Mouse (Mus musculus) intestine, postnatal 0 days (tissue): ENCODE results near the gene Nme7. TPM values are rescaled to one million over a fixed set of nuclear protein-coding genes. Genes with fewer than 3 reads are reported as not detected.
A peak's percentile ranks its signal among the peaks of the same experiment; 100 is the strongest.

Experiments
- ATAC-seq: fragments of 200-750 bp; cut with Nextera tagmentation; 2 replicates; pipeline ENCODE4 v1.8.0; 2017; ENCODE audit warnings: mild to moderate bottlenecking, moderate TSS enrichment, moderate library complexity
- H3K27ac ChIP-seq: fragments of 300-500 bp; sonication (generic); 2 replicates; pipeline ENCODE4 v1.5.1; 2014; ENCODE audit warnings: mild to moderate bottlenecking, low read depth, low read length, moderate library complexity
- H3K27me3 ChIP-seq: fragments of 300-500 bp; sonication (generic); replicated peaks from 2 replicates; pipeline ENCODE4 v1.6.1; 2014; ENCODE audit warnings: low read length, mixed read lengths; ENCODE audit not compliant: control insufficient read depth, insufficient read depth
- H3K36me3 ChIP-seq: fragments of 300-500 bp; sonication (generic); 2 replicates; pipeline ENCODE4 v1.6.1; 2014; ENCODE audit warnings: mild to moderate bottlenecking, moderate library complexity; ENCODE audit not compliant: control insufficient read depth, insufficient read depth
- H3K4me1 ChIP-seq: fragments of 300-500 bp; sonication (generic); replicated peaks from 2 replicates; pipeline ENCODE4 v1.6.1; 2014; ENCODE audit warnings: antibody characterized with exemption, low read length, mixed read lengths; ENCODE audit not compliant: control insufficient read depth, insufficient read depth
- H3K4me2 ChIP-seq: fragments of 300-500 bp; sonication (generic); replicated peaks from 2 replicates; pipeline ENCODE4 v1.6.1; 2014; ENCODE audit warnings: low read depth, mild to moderate bottlenecking, moderate library complexity
- H3K4me3 ChIP-seq: fragments of 300-500 bp; sonication (generic); 2 replicates; pipeline ENCODE4 v1.5.1; 2014; ENCODE audit warnings: low read depth, low read length
- H3K9ac ChIP-seq: fragments of 300-500 bp; sonication (generic); 2 replicates; pipeline ENCODE4 v1.6.1; 2014; ENCODE audit warnings: mild to moderate bottlenecking, low read depth, low read length
- H3K9me3 ChIP-seq: fragments of 300-500 bp; sonication (generic); 2 replicates; pipeline ENCODE4 v1.6.1; 2016; ENCODE audit warnings: mixed run types; ENCODE audit not compliant: control insufficient read depth
- CTCF ChIP-seq: sonication (generic); IDR thresholded peaks from 2 replicates; pipeline ENCODE4 v1.5.1; 2016; ENCODE audit warnings: low read depth, mild to moderate bottlenecking, control low read depth, antibody characterized with exemption, moderate library complexity
- WGBS: fragments of 180-500 bp; shearing (Covaris S2); extraction: QIAGEN DNeasy Blood & Tissue Kit; methylation state at CpG from one replicate; pipeline ENCODE4 v1.1.7; 2014; 5-methylcytosine and 5-hydroxymethylcytosine counted together
- polyA plus RNA-seq: library from polyadenylated mRNA; unstranded; fragments of >200 nt; fragmentation: Nextera tagmentation; extraction: Ambion mirVana; gene quantifications from 2 replicates; pipeline ENCODE4 v1.2.1, GENCODE M21; 2015

The Nme7 gene
- polyA plus RNA-seq, 1 experiment from 2014 or later = 18.0 TPM

GRCm38 (mm10) chr1:164456731-164457130 is 152.8 kb downstream of the Nme7 start:
- no peak for ATAC-seq
- WGBS = 4% methylated on average over 8 of the region's 8 CpGs
- no peak for TF ChIP-seq CTCF

GRCm38 (mm10) chr1:164457531-164458244 is 153.8 kb downstream of the Nme7 start:
- peak; percentile 11 for ATAC-seq
- TF ChIP-seq CTCF = no peak

More at GRCm38 (mm10) chr1:164456731-164457130, 152.8 kb downstream of the Nme7 start:
- Histone ChIP-seq H3K27me3 (no peaks in the 10 kb centered on the region), H3K9ac (peak overlapping the region; percentile 96), H3K9me3 (no peaks in the 10 kb centered on the region), H3K27ac (peak overlapping the region; percentile 93), H3K4me1 (peaks cover 9% of the 10 kb centered on the region), H3K36me3 (peaks cover 24% of the 10 kb centered on the region), H3K4me2 (peak overlapping the region; percentile 72), H3K4me3 (peak overlapping the region; percentile 85)

GRCm38 (mm10) chr1:164458245-164458613 is 154.3 kb downstream of the Nme7 start, which contains the start of gene Atp1b1:
Gene Atp1b1, minus strand, starts transcription at chr1:164458355.
- H3K27ac ChIP-seq = peak within 1 kb of the TSS; percentile 93
- peak within 1 kb of the TSS; percentile 85 for H3K4me3 ChIP-seq
- WGBS = under 1% methylated on average over 30 of the region's 35 CpGs
- no peaks in the 10 kb centered on the region for H3K9me3 ChIP-seq
- H3K27me3 ChIP-seq = no peaks in the 10 kb centered on the region
- H3K9ac ChIP-seq = peak within 1 kb of the TSS; percentile 96
- H3K4me2 ChIP-seq = peak within 1 kb of the TSS; percentile 72
- peak; percentile 51 for TF ChIP-seq CTCF
- H3K4me1 ChIP-seq = peaks cover 11% of the 10 kb centered on the region
- H3K36me3 ChIP-seq = peaks cover 10% of the 10 kb centered on the region
- ATAC-seq = peak; percentile 77

More at GRCm38 (mm10) chr1:164457531-164458244, 153.8 kb downstream of the Nme7 start:
- peaks cover 11% of the 10 kb centered on the region for H3K4me1 ChIP-seq
- H3K4me2 ChIP-seq = peak overlapping the region; percentile 72
- H3K4me3 ChIP-seq = peak overlapping the region; percentile 85
- under 1% methylated on average over 72 of the region's 76 CpGs for WGBS
- peak overlapping the region; percentile 93 for H3K27ac ChIP-seq
- H3K27me3 ChIP-seq = no peaks in the 10 kb centered on the region
- H3K9ac ChIP-seq = peak overlapping the region; percentile 96
- H3K36me3 ChIP-seq = peaks cover 15% of the 10 kb centered on the region
- H3K9me3 ChIP-seq = no peaks in the 10 kb centered on the region

- Histone ChIP-seq H3K4me1 (peaks cover 11% of the 10 kb centered on the region), H3K27ac (peak overlapping the region; percentile 93), H3K4me2 (peak overlapping the region; percentile 72), H3K9me3 (no peaks in the 10 kb centered on the region), H3K9ac (peak overlapping the region; percentile 96), H3K36me3 (0 out of 2 replicates have a peak, but pooled peaks cover 6% of the 10 kb centered on the region), H3K27me3 (no peaks in the 10 kb centered on the region), H3K4me3 (peak overlapping the region; percentile 85)
- WGBS = 2% methylated on average over 22 of the region's 22 CpGs
- peak; percentile 78 for ATAC-seq
- no peak; the same call in 1 of the 2 replicates for TF ChIP-seq CTCF
Measured at GRCm38 (mm10) chr1:164458621-164459051, 154.7 kb downstream of the Nme7 start.

DNA sequence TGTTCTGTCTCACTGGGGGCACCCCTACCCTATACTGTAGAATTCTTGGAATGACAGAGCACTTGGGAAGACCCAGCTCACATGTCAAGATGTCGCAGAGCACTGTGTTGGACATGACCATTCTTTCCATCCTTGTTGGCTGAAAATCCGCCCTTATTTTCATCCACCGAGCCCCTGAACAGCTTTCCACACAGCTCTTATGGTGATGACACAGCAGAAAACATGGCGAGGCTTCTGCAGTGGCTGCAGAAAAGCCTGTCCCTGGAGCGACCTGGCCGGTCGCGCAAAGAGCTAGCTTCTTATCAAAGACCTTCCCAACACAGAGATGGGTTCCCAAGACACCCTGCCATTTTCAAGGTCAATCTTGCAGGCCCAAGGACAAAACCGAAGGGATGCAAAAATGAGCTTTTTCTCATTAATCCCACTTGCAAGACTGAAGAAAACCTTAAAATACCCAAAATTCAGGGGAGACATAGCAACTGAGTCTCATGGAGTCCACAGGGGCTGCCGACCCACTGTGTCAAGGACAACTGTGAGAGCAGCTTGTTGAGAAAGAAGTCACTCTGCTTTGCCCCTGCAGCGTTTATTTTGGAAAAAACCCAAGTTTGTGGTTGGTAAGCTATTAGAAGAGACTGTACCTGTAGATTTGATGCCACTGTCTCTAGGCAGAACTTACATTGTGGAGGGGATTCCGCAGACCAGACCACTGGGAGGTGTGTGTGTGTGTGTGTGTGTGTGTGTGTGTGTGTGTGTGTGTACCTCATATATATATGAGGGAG is 155.4 kb downstream of the Nme7 start:
- H3K4me1 ChIP-seq = peaks cover 11% of the 10 kb centered on the region
- no peaks in the 10 kb centered on the region for H3K9me3 ChIP-seq
- no peak for TF ChIP-seq CTCF
- 28% methylated on average over 12 of the region's 12 CpGs for WGBS
- 0 out of 2 replicates have a peak, but pooled peaks cover 6% of the 10 kb centered on the region for H3K36me3 ChIP-seq
- peak overlapping the region; percentile 85 for H3K4me3 ChIP-seq
- peak overlapping the region; percentile 72 for H3K4me2 ChIP-seq
- peak overlapping the region; percentile 93 for H3K27ac ChIP-seq
- peak overlapping the region; percentile 96 for H3K9ac ChIP-seq
- no peak; the same call in 1 of the 2 replicates for ATAC-seq
- H3K27me3 ChIP-seq = no peaks in the 10 kb centered on the region
